Mouse (Mus musculus): ENCODE data around the gene Hcn2.
A peak's percentile ranks its signal among the peaks of the same experiment; 100 is the strongest.

DNA sequence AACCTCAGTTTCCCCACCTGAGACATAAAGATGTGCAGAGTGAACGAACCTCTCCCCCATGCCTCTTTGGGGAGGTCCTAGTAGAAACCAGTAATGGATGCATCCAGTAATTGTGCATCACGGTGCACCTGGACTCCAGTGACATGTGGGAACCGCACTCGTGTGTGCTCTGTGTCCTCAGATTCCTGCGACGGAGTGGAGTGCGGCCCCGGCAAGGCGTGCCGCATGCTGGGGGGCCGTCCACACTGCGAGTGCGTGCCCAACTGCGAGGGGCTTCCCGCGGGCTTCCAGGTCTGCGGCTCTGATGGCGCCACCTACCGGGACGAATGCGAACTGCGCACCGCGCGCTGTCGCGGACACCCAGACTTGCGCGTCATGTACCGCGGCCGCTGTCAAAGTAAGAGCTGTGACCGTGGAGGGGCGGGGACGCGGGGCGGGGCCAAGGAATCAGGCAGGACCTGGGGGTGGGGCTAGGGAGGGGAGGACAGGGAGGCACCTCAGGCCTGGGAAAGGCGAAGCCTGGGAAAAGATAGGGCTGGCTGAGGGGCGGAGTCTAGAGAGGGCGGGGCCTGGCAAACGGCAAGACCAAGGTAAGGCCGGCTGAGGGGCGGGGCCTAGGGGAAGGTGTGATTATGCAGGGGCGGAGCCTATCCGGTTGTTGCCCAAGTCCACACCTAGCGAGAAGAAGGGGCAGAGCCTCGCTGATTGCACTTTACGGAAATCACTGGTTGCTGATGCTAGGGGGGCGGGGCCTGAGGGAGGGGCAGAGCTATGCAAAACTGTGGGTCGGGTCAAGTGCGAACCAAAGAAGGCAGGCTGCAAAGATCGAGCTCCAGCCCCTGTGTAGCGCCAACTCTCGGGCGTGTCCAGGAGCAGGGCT is 63.6 kb downstream of the Hcn2 start:
- TF ChIP-seq CTCF (IDR thresholded peaks at IDR 0.05; ENCODE audit: low read depth, low read length) (peak; percentile 54), TAL1 (conservative IDR thresholded peaks at IDR 0.05; ENCODE audit: low read depth, low read length) (no peak), GATA2 (IDR thresholded peaks at IDR 0.05; ENCODE audit: borderline replicate concordance, low read depth, low read length) (no peak), POLR2AphosphoS5 (IDR thresholded peaks at IDR 0.05; ENCODE audit: insufficient replicate concordance, low read depth, low read length) (no peak), GATA1 (IDR thresholded peaks at IDR 0.05; ENCODE audit: borderline replicate concordance, low read length) (no peak)
